Mouse (Mus musculus): ENCODE results near the gene Sv2a. TPM values are rescaled to one million over a fixed set of nuclear protein-coding genes. Genes with fewer than 3 reads are reported as not detected.

The Sv2a gene
- polyA plus RNA-seq, 1 experiment from 2014 or later, result 2.2 TPM

DNA sequence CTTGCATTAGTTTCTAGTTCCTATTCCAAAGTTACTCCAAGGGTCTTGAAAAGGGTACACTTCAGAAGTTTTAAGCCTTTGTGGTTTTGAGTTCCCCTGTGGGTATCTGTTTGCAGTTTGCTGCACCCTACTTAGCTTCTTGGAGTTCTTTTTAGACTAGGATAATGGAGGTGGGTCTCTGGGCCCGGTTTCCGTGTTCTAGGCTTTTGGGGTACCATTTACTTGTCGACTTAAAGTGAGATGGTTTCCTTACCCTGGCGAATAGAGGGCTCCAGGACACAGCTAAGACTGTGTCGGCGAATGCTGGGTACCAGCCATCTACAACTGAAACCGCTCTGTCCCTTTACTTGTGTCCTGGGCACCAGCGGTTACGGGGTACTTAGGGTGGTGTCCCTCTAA lies 40.7 kb downstream of the Sv2a start:
- DNase-seq (ENCODE audit: low spot score), result no peak

DNA sequence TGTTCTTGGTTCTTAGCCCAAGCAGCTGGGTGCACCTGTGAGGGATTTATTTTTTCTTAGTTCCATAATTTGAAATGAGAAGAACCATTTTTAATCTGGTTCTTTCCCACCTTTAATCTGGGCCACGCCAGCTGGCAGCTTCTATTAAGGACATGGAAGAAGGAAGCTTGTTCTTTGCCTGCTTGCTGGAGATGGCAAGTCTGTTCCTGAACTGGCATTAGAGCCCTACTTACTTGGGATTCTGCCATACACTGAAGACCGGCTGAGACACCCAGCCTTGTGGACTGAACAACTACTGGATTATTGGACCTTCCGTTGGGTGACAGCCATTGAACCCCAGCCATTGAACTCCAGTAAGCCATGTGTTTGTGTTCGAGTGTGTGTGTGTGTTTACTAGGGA lies 41.8 kb downstream of the Sv2a start:
- no peak overlapping the region for H3K9ac ChIP-seq (replicated peaks; ENCODE audit: low read depth)
- peaks cover 9% of the 10 kb centered on the region; the same call in 1 of the 2 replicates for H3K4me1 ChIP-seq (ENCODE audit: insufficient read depth, low read depth, low read length)
- DNase-seq (ENCODE audit: low spot score), result no peak

More for the DNA sequence above, 40.7 kb downstream of the Sv2a start:
- Histone ChIP-seq H3K4me2 (replicated peaks; ENCODE audit: low read depth, low read length) (peak overlapping the region; percentile 74), H3K27me3 (replicated peaks; ENCODE audit: insufficient read depth, low read length) (no peaks in the 10 kb centered on the region), H3K9ac (replicated peaks; ENCODE audit: low read depth) (0 out of 2 replicates have a peak overlapping the region, but pooled peaks have one; percentile 37), H3K27ac (ENCODE audit: low read length) (peak overlapping the region; percentile 98), H3K4me3 (ENCODE audit: low read depth, low read length) (peak overlapping the region; percentile 64), H3K9me3 (ENCODE audit: low read length) (no peaks in the 10 kb centered on the region), H3K4me1 (ENCODE audit: insufficient read depth, low read depth, low read length) (peaks cover 9% of the 10 kb centered on the region; the same call in 1 of the 2 replicates), H3K36me3 (ENCODE audit: insufficient read depth, low read length) (no peaks in the 10 kb centered on the region)
- TF ChIP-seq CTCF (IDR thresholded peaks at IDR 0.05) (no peak), EP300 (IDR thresholded peaks at IDR 0.05) (no peak)
- no peak for ATAC-seq
- WGBS, result 22% methylated on average over 9 of the region's 9 CpGs

GRCm38 (mm10) chr3:96225421-96225820 lies 44.5 kb downstream of the Sv2a start:
- H3K4me3 ChIP-seq (ENCODE audit: low read depth, low read length), result no peak overlapping the region
- H3K36me3 ChIP-seq (ENCODE audit: insufficient read depth, low read length), result no peaks in the 10 kb centered on the region
- peaks cover 9% of the 10 kb centered on the region; the same call in 1 of the 2 replicates for H3K4me1 ChIP-seq (ENCODE audit: insufficient read depth, low read depth, low read length)
- 48% methylated on average over 2 of the region's 2 CpGs for WGBS
- DNase-seq (ENCODE audit: low spot score) (no peak), ATAC-seq (no peak)
- no peak overlapping the region for H3K9ac ChIP-seq (replicated peaks; ENCODE audit: low read depth)
- no peaks in the 10 kb centered on the region for H3K27me3 ChIP-seq (replicated peaks; ENCODE audit: insufficient read depth, low read length)
- TF ChIP-seq EP300 (IDR thresholded peaks at IDR 0.05) (no peak), CTCF (IDR thresholded peaks at IDR 0.05) (no peak)
- no peak overlapping the region for H3K4me2 ChIP-seq (replicated peaks; ENCODE audit: low read depth, low read length)
- H3K9me3 ChIP-seq (ENCODE audit: low read length), result no peaks in the 10 kb centered on the region
- no peak overlapping the region for H3K27ac ChIP-seq (ENCODE audit: low read length)

More for the DNA sequence above, 41.8 kb downstream of the Sv2a start:
- H3K4me2 ChIP-seq (replicated peaks; ENCODE audit: low read depth, low read length), result no peak overlapping the region; the same call in 1 of the 2 replicates
- H3K4me3 ChIP-seq (ENCODE audit: low read depth, low read length), result no peak overlapping the region
- H3K36me3 ChIP-seq (ENCODE audit: insufficient read depth, low read length), result no peaks in the 10 kb centered on the region
- no peak for TF ChIP-seq CTCF (IDR thresholded peaks at IDR 0.05)
- TF ChIP-seq EP300 (IDR thresholded peaks at IDR 0.05), result no peak
- ATAC-seq, result no peak
- H3K9me3 ChIP-seq (ENCODE audit: low read length), result no peaks in the 10 kb centered on the region
- 84% methylated on average over 4 of the region's 4 CpGs for WGBS
- H3K27me3 ChIP-seq (replicated peaks; ENCODE audit: insufficient read depth, low read length), result no peaks in the 10 kb centered on the region
- no peak overlapping the region for H3K27ac ChIP-seq (ENCODE audit: low read length)

DNA sequence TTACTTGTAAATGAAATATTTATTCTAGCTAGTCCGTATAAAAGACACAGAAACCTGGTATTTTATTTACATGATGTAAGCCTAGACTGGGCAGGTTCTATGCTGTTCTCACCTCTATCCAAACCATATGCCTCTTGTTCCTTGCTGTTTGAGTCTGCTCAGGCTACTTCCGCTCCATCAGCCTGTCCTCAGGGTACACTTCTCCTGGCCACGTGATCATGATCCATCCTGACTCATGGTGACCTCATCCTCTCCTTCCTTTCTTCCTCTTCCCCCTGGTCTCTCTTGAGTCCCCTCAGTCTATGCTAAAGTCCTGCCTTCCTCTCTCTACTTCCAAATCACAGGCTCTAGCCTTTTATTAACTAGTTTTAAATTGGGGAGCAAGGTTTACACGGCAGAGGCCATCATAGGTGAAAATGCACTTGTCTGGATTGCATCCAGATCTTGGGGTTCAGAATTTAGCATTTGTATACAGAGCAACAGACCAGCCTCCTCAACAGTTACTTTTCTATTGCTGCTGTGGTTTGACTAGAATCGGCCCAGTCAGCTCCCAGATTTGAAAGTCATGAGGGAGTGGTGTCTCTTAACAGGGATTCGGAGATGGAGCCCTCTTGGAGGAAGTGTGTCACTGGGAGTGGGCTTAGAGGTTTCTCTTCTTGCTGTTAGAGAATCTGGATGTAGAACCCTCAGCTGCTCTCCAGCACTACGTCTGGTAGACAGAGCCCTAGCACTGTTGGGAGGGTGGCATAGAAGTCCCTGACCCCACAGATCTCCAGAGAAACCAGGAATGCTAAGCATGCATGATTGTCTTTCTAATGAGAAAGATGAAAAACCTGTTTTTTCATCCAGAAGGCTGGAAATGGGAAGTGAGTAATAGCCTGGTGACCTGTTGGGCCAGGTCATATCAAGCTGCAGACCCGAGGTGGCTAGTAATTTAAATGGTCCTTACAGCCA lies 46.0 kb downstream of the Sv2a start:
- Histone ChIP-seq H3K36me3 (ENCODE audit: insufficient read depth, low read length) (no peaks in the 10 kb centered on the region), H3K27ac (ENCODE audit: low read length) (no peak overlapping the region), H3K9ac (replicated peaks; ENCODE audit: low read depth) (no peak overlapping the region), H3K9me3 (ENCODE audit: low read length) (no peaks in the 10 kb centered on the region), H3K27me3 (replicated peaks; ENCODE audit: insufficient read depth, low read length) (no peaks in the 10 kb centered on the region), H3K4me2 (replicated peaks; ENCODE audit: low read depth, low read length) (no peak overlapping the region), H3K4me1 (ENCODE audit: insufficient read depth, low read depth, low read length) (peaks cover 3% of the 10 kb centered on the region; the same call in 1 of the 2 replicates), H3K4me3 (ENCODE audit: low read depth, low read length) (no peak overlapping the region)
- DNase-seq (ENCODE audit: low spot score), result peak; percentile 74
- 48% methylated on average over 8 of the region's 8 CpGs for WGBS
- TF ChIP-seq EP300 (IDR thresholded peaks at IDR 0.05), result no peak
- no peak for TF ChIP-seq CTCF (IDR thresholded peaks at IDR 0.05)
- peak; percentile 70 for ATAC-seq

GRCm38 (mm10) chr3:96228828-96229227 lies 47.9 kb downstream of the Sv2a start:
- Histone ChIP-seq H3K4me1 (ENCODE audit: insufficient read depth, low read depth, low read length) (no peaks in the 10 kb centered on the region; the same call in 1 of the 2 replicates), H3K9ac (replicated peaks; ENCODE audit: low read depth) (no peak overlapping the region), H3K9me3 (ENCODE audit: low read length) (no peaks in the 10 kb centered on the region), H3K36me3 (ENCODE audit: insufficient read depth, low read length) (no peaks in the 10 kb centered on the region), H3K27ac (ENCODE audit: low read length) (no peak overlapping the region), H3K27me3 (replicated peaks; ENCODE audit: insufficient read depth, low read length) (no peaks in the 10 kb centered on the region), H3K4me2 (replicated peaks; ENCODE audit: low read depth, low read length) (no peak overlapping the region), H3K4me3 (ENCODE audit: low read depth, low read length) (no peak overlapping the region)
- WGBS, result 50% methylated on average over 2 of the region's 2 CpGs
- DNase-seq (ENCODE audit: low spot score) (no peak), ATAC-seq (no peak)
- no peak for TF ChIP-seq EP300 (IDR thresholded peaks at IDR 0.05)
- TF ChIP-seq CTCF (IDR thresholded peaks at IDR 0.05), result no peak

GRCm38 (mm10) chr3:96230404-96230803 lies 49.5 kb downstream of the Sv2a start:
- Histone ChIP-seq H3K9me3 (ENCODE audit: low read length) (no peaks in the 10 kb centered on the region), H3K4me1 (ENCODE audit: insufficient read depth, low read depth, low read length) (no peaks in the 10 kb centered on the region), H3K4me3 (ENCODE audit: low read depth, low read length) (no peak overlapping the region), H3K4me2 (replicated peaks; ENCODE audit: low read depth, low read length) (no peak overlapping the region), H3K36me3 (ENCODE audit: insufficient read depth, low read length) (no peaks in the 10 kb centered on the region), H3K27ac (ENCODE audit: low read length) (no peak overlapping the region), H3K9ac (replicated peaks; ENCODE audit: low read depth) (no peak overlapping the region), H3K27me3 (replicated peaks; ENCODE audit: insufficient read depth, low read length) (no peaks in the 10 kb centered on the region)
- ATAC-seq, result no peak
- no peak for DNase-seq (ENCODE audit: low spot score)
- TF ChIP-seq CTCF (IDR thresholded peaks at IDR 0.05) (no peak), EP300 (IDR thresholded peaks at IDR 0.05) (no peak)
- 66% methylated on average over 2 of the region's 2 CpGs for WGBS
